Mouse (Mus musculus) CD8-positive naive resting alpha-beta T cell, adult 2 months (primary cell): ENCODE results near the gene Rapgef4.

Experiments
- DNase-seq, 2 experiments: peaks; one replicate each; pipeline ENCODE4 v3.0.0; 2022; ENCODE audit warnings: low read depth in 2 of 2, low spot score in 2 of 2

Rapgef4 gene

DNA sequence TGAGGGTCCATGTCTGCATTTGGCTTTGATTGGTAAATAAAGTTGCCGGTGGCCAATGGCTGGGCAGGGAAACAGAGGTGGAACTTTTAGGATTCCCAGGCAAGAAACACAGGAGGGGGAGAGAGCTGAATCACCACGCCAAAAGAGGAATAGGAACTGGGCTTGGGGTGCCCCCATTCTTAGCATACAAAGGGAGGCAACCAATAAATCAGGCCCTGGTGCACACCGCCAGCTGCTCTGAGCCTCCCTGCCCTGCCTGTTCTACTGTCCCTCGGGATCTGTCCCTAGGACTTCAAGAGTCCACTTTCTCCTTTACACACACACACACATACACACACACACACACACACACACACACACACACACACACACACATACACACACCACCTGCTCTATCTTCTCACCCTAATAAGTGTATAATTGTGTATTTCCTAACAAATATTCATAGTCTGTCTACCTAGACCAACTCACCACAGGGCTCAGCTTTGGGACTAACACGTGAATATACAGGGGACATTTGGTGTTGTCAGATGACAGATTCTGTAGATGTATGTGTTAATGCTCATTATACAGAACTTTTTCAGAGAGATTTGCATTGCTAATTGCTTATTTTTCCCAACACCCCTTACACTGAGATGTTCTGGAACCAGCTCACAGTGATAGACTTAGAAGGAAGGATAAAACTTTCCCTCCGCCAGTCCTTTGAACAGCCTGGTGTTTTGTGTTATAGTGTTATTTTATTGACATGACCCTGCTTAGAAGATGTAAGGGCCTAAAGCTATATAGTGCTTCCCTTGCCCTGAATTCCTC is 196.4 kb downstream of the Rapgef4 start:
- no peak for DNase-seq

GRCm38 (mm10) chr2:72178025-72178424 is 197.0 kb downstream of the Rapgef4 start:
- DNase-seq = no peak

DNA sequence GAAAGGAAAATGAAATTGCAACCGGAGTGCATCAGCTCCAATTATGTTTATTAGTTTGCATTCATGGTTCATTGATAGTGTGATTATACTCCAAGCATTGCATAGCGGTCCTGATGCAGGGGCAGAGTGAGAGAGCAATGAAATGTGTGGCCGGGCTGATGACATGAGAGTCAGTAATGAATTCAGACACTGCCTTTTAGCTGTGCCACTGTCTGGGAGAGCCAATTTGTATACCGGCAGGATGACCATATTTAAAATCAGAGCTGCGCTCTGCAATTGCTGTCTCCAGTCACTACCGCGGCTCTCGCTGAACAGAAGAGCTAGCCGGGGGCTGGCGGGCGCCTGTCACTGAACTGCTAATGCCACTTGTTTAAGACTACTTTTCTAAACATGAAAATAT is 197.5 kb downstream of the Rapgef4 start:
- DNase-seq = no peak

DNA sequence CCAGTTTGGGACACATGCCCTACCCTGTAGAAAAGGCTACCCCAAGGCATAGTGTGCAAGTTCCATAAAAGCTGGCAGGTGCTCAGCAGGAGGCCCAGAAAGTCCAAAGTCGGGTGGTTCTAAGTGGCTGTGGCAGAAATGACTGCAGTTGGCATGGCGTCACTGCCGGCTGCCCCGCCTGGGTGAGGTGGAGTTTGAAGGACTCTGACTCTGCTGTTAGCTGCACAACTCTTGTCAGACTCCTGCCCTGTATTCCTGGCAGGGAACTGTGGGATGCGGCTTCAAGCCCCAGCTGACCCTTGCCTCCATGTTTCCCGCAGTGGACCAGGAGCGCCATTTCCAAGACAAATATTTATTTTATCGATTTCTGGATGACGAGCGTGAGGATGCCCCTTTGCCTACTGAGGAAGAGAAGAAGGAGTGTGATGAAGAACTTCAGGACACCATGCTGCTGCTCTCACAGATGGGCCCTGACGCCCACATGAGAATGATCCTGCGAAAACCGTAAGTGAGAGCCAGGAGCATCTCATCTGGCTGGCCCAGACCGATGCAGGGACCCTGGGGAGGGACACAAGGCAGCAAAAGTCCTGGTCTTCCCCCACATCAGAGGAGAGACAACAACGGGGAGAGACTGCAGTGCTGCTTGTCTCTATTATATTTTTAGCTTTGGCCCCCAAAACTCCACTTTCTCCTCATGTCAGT is 198.7 kb downstream of the Rapgef4 start:
- DNase-seq = no peak

GRCm38 (mm10) chr2:72181443-72181842 is 200.4 kb downstream of the Rapgef4 start:
- DNase-seq = no peak

DNA sequence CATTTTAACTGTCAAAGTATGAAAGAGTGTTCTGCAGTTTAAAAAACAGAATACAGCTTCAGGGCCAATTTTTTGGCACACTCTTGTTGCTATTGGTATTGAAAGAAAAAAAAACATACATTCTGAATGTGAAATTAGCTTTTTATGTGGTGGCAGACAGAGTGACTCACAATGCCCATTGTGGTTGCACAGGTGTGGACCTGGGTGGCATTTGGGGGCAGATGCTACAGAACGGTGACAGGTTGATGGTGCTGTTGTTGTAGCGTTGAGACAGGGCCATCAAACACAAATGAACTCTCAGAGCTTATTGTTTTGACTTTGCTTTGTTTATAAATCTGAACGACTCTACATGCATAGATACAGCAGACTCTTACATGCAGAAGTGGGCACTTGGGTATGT is 202.7 kb downstream of the Rapgef4 start:
- peak; percentile 13 to 33 for DNase-seq

DNA sequence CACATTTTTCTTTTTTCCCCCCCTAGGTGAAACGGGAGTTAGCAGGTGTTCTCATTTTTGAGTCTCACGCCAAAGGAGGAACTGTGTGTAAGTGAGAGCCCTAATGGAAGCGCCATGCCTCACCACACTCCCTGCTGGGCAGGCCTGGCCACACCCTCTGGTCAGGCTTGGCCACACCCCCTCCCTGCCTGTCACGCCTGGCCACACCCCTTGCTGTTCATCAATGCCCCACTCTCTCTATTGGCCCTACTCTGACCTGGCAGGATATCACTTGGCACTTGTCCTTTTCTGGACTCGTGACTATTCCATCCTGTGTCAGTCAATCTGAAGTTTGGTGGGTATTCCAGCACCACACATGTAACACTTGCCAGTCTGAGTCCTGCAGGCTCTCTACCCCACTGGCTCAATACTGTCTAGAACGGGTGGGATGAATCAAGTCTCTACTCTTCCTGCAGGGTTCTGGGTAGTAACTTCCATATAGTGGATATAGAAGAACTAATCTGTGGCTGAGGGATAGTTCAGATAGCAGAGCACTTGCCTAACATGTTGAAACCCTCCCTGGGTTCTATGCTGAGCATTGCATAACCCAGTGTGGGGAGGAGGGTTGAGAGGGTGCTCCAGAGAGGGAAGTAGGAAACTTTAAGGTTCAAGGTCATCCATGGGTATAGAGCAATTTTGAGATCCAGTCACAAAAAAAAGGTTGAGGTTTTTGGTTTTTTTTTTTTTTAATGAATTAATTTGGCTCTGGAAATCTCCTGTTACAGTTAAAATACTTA is 215.3 kb downstream of the Rapgef4 start:
- DNase-seq = no peak

GRCm38 (mm10) chr2:72197026-72197425 is 216.0 kb downstream of the Rapgef4 start:
- DNase-seq = no peak

GRCm38 (mm10) chr2:72199451-72199850 is 218.4 kb downstream of the Rapgef4 start:
- no peak for DNase-seq

DNA sequence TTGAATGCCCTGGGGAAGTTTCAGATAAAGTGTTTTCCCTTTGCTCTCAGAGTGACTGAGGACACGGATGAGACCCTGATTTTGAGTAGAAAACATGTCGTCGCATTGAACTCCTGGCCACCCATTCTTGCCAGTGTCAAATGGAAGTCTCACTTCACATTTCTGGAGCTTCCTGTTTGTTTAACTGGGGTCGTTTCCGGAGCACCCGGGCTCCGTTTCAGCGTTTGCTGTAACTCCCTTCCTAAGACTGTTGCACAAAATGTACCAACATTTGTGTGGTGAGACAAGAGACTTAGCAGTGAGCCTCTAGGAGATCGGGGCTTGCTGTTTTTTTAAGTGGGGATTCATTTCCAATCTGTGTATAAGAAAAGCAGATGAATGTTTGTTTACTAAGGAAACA is 220.5 kb downstream of the Rapgef4 start:
- no peak for DNase-seq

- DNase-seq = no peak
Measured at GRCm38 (mm10) chr2:72202252-72202651, 221.2 kb downstream of the Rapgef4 start.

- peak; percentile 52 to 69 for DNase-seq
Measured at GRCm38 (mm10) chr2:72203609-72204008, 222.6 kb downstream of the Rapgef4 start.

- DNase-seq = no peak
Measured at GRCm38 (mm10) chr2:72205869-72206268, 224.8 kb downstream of the Rapgef4 start.

DNA sequence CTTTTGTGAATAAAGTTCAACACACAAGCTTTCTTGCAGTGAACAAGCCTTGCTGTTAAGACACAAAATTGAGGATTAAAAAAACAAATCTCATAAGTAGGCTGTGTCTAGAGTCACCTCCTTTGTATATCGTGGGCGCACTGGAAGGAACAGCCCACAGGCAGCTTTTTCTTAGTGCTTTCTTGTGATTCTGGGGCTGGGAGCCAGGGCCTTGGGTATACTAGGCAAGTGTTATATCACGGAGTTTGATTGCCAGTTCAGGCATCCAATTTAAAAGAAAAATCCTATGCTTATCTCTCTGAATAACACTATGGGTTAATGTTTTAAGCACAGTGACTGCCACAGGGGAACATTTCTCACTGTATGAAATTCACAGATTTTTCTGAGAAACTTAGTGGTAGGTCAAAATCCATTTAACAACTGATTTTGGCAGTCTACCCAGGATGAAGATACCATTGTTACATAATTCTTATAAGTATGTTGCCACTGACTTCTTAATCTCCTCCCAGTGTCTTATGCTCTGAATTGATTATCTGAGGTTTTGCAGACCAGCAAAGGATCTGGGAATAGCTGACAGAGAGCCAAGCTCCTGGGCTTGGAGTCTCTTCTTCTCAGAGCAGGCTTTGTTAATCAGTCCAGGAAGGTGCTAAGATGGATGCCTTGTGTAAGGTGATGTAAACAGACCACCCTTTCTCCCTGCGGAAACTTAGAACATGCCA is 225.6 kb downstream of the Rapgef4 start:
- DNase-seq = no peak

DNA sequence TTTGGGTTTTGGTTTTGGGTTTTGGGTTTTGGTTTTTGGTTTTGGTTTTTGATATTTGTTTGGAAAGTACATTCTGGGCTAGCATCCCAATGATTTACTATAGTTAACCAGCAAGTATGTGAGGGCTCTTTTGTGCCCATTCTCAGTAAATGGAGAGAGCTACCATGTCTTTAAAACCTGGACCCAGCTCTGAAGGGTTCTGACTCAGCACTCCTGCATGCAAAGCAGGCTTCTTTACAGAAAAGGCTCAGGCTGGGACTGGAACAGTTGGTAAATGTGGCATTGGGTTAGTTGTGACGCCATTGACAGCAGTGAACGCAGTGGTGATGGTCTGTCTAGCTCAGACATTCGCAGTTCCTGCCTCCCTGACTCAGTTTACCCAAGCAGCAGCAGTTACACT is 236.3 kb downstream of the Rapgef4 start:
- no peak for DNase-seq

DNA sequence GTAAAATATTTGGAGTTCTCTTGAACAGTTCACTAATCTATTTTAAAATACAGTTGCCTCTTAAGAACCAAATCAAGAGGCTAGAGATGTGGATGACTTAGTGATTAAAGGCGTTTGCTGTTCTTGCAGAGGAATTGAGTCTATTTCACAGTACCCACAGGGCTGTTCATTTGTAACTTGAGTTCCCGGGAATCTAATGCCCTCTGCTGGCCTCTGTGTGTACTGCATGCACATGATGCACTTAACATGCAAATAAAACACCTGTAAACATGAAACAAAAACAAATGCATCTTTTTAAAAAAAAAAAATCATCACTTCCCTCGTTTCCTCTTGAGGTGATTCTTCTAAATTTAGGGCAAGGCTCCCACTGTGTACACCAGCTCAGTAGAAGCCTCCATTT is 238.9 kb downstream of the Rapgef4 start:
- peak; percentile 57 to 65 for DNase-seq

DNA sequence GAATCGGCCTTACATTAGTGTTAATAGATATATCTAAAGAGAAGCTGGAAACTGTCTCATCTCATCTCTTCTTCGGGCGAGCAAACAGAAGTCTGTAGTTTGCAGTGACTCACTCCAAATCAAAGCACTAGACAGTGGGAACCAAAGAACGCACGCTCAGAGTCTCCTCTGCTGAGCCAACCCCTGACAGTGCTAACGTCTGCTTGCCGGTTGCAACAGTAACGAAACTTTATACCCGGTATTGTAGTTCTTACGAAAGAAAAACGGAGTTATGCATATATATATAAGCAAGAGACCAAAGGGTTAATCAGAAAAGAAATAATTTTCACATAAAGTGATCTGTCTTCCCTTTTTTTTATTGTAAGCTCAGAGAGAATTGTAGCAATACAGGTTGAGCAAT is 240.2 kb downstream of the Rapgef4 start:
- no peak for DNase-seq

GRCm38 (mm10) chr2:72221706-72222105 is 240.7 kb downstream of the Rapgef4 start:
- DNase-seq = no peak

GRCm38 (mm10) chr2:72222276-72222675 is 241.2 kb downstream of the Rapgef4 start:
- DNase-seq = no peak

- no peak for DNase-seq
Measured at GRCm38 (mm10) chr2:72222736-72223455, 241.9 kb downstream of the Rapgef4 start.

DNA sequence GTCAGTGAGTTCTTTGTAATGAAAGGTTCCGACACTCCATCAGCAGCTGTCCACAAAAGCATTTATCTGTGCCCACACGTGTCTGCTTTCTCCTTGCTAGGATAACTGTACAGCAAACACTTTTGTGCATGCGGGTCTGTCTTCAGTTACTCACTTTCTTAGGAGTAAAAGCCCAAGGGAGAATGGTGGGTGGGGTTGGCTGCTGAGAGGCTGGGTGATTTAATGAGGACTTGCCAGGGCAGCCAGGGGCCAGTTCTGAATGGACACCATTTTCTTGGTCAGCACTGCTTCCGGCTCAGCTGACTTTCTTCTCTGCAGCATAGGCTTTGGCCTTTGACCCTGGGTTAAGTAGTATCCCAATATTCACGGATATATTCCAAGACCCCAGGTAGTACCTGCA is 242.4 kb downstream of the Rapgef4 start:
- no peak for DNase-seq
